Mouse (Mus musculus) retina, adult 2 months (tissue): ENCODE data around the gene Akap7.
A peak's percentile ranks its signal among the peaks of the same experiment; 100 is the strongest.

Source experiments
- DNase-seq: peaks from one replicate; pipeline ENCODE4 v3.0.0-alpha.2; 2012; ENCODE audit warnings: low read depth, low spot score

Akap7 gene

GRCm38 (mm10) chr10:25297666-25298263, 9.9 kb downstream of the Akap7 start:
- DNase-seq = no peak

DNA sequence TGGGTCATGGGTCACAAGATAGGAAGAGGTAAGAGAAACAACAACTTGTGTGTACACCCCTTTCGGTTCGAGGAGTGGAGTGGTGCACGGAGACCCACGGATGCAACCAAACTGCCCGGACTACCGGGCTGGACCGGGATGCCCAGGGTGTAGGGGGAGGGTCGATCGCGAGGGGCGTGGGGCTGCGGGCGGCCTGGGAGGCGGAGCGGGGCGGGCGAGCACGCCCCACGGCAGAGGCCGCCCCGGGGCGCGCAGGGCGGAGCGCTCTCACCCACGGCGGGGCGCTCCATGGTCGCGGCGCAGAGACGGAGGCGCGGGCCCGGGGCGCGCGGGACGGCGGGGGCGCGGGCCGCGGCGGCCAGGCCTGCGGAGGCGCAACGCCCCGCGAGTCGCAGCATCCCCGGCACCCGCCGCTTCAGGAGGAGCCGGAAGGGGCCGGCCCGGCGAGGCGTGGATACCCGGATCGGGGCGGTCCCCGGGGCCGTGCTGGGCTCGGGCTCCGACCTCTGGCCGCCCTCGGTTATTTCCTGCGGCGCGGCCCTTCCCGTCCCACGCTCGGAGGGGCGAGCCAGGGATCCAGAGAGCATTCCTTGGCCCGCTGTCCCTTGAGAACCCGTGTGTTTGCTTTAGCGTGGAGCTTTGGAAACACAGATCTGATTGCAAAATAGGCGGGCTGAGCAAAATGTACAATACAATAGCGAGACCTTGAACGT, 10.9 kb downstream of the Akap7 start:
- peak; percentile 58 for DNase-seq

GRCm38 (mm10) chr10:25296286-25296656, 11.4 kb downstream of the Akap7 start:
- DNase-seq = no peak

GRCm38 (mm10) chr10:25295836-25296235, 11.8 kb downstream of the Akap7 start:
- no peak for DNase-seq

GRCm38 (mm10) chr10:25294999-25295398, 12.7 kb downstream of the Akap7 start:
- DNase-seq = no peak

DNA sequence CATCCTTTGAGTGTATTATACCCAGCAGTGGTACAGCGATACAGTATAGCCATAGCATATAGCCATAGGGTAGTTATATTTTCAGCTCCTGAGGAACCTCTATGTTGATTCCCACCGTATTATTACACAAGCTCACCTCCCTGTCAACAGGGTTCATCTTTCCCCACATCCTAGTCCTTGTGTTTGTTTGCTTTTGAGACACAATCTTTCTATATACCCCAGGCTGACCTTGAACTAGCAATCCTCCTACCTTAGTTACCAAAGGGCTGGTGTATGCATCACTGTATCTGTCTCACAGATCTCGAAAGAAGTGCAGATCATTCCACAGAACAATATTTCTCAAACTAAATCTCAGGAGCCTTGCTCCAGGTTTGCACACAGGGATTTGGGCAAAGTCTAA, 13.9 kb downstream of the Akap7 start:
- DNase-seq = no peak

DNA sequence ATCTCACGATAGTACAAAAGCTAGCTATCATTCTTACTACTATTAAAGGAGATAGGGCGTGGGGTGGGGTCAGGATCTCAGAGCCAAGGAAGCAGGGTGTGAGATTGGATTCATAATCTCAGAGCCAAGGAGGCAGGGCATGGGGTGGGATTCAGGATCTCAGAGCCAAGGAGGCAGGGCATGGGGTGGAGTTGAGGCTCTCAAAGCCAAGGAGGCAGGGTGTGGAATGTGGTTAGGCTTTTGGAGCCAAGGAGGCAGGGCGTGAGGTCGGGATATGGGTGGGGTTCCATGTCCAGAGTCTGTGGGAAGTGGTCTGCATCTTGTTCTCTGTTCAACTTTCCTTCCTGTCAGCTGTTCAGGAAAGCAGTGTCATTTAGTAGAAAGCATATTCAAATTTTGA, 16.6 kb downstream of the Akap7 start:
- no peak for DNase-seq

DNA sequence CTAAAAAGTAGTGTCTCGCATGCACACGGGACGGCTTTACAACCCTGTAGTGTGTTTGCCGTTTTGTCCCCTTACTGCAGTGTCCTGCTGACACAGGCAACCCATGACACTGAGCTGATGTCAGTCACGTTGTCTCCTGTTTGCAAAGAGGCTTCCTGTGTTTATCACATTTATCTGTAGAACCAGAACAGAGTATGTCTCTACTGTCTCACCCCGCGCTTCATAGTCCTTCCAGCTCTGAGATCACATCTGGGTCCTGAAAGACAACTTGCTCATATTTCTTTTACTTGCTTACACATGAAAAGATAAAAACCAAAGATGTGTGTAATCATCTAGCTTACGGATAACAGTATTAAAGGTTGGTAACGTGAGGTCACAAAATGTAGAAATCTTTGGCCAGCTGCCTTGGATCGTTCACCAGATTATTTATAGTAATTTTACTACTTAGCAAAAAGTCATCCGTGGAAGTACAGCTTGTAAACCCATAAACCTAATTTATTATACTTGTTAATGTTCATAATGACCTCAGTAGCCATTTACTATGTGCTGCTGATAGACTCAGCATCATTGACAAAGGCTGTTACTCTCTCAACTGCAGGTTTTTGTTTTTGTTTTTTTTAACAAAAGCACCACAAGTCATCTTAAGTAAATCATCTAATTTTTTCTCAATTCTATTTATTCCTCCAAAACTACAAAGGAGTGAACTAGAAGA, 22.4 kb downstream of the Akap7 start:
- no peak for DNase-seq

DNA sequence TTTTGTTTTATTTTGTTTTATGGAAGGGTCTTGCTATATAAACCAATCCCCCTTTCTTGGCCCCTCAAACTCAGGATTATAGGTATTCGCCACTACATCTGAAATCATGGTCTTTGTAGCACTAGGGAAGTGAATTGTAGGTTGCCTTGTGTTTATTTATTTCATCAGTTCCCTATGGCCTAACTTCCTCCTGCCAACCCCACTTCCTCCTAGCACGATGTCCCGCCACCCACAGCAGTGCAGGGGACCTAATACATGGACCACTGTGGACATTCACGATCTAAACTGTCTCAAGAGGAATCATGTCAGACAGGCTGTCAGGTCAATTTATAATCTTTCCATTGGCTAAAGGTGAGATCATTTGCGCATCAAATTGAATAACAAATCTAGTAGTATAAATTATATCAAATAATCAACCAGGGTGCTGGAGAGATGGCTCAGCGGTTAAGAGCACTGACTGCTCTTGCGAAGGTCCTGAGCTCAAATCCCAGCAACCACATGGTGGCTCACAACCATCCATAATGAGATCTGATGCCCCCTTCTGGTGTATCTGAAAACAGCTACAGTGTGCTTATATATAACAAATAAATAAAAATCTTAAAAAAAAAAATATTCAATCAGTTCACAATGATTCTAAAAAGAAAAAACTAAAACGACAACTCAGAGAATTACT, 23.1 kb downstream of the Akap7 start:
- DNase-seq = no peak

DNA sequence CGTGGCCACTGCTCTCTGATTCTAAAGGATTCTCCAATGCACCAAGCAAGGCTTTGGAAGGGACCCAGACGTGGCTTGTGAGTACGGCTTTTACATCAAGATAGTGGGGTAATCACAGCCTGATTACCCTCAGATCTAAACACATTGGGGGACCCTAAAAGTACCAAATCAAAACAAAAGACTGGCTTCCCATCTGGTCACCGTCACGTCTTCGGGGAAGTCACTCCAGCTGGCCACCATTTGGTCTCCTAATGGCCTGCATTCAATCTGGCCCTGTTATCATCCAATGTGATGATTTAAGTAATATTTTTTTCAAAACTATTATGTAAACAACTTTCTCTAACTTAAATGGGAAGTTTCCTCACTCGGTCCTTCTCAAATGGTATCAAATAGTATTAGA, 24.3 kb downstream of the Akap7 start:
- no peak for DNase-seq

- no peak for DNase-seq
Measured at GRCm38 (mm10) chr10:25280141-25280540, 27.5 kb downstream of the Akap7 start.

DNA sequence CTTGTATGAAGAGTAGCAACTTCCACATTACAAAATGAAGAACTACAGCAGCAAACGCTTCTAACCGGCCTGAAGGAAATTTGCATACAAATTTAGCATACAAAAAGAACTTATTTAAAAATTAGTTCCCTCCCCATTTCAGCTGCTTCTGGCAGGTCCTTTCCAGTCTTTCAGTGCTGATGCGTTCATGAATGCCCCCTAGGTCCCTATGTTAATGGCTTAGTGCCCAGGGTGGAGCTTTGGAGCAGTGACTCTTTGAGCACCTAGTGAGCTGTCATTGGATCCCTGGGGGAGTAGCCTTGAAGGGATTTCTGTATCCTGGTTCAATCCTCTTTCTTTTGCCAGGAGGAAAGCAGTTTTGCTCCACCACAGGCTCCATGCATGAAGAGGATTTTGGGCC, 28.3 kb downstream of the Akap7 start:
- DNase-seq = no peak

DNA sequence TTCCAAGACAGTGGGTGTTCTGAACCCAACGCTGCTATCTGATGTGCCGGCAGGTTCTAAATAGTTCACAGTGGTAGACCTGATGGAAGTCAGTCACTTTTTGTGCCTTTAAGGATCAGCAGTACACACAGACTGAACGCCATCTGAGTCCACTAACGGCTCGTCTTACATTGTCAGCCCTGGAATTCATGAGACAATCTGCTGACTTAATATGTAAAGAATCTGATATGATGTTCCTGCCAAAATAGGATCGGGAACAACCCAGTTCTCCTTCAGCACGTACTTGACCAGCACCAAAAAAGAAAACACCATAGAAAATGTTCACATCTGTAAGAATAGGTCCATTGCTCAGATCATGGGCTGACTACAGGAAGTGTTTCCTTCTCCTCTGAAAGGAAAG, 32.2 kb downstream of the Akap7 start:
- DNase-seq = no peak

GRCm38 (mm10) chr10:25274621-25275330, 32.9 kb downstream of the Akap7 start:
- no peak for DNase-seq

GRCm38 (mm10) chr10:25273731-25274130, 33.9 kb downstream of the Akap7 start:
- no peak for DNase-seq

GRCm38 (mm10) chr10:25271756-25272155, 35.9 kb downstream of the Akap7 start:
- DNase-seq = no peak

DNA sequence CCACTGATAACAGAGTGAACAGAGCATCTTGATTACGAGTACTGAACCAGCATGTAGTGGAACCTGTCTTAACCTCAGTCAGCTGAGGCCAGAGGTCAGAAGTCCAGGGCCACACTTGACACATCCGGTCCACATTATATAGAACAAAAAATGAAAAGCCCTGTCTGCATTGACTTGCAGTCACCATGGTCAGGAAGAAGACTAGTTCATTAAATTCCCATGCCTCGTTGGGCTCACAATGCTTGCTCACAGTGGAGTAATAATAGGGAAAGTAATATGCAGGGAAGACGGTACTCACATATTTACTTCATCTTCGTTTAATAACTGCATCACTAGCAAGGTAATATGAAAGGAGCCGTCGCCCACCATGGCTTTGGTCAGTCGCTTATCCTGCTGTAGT, 36.5 kb downstream of the Akap7 start:
- DNase-seq = no peak

DNA sequence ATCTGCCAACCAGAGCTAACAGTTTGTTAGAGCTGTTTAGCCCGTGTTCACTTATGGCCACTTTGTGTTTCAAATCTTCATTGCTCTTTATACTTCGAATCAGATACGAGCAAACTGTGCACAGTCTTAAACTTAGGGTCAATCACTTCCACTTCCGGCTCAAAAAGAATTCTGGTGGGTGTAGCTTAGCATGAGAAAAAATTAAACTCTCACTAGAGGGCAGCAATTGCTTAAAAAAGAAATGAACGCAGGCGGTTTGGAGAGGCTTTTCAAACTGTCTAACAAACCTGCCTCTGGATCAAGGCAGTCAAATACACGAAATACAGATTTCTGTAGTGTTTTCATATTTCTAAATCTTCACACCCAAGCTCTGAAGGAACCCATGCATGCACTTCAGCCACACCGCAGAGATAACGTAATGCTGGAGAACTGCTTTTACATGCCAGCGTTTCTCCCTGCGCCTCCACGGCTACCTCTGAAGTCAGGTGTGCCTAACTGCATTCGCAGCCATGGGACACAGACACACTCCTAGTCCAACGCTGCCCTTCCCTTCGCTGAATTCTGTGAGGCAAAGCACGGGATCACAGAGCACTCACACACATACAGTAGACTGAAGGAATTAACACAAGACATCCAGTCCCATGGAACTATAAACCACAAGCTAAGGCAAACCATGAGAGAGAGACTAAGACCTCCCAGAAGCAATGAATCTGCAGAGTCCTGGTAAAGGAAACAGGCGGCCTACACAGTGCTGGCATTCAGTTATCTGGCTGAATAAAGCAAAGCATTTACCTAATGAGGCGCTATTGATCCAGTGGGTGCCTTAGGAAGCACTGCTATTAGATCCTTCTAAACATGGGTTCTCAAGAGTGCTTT, 39.0 kb downstream of the Akap7 start:
- DNase-seq = peak; percentile 38

DNA sequence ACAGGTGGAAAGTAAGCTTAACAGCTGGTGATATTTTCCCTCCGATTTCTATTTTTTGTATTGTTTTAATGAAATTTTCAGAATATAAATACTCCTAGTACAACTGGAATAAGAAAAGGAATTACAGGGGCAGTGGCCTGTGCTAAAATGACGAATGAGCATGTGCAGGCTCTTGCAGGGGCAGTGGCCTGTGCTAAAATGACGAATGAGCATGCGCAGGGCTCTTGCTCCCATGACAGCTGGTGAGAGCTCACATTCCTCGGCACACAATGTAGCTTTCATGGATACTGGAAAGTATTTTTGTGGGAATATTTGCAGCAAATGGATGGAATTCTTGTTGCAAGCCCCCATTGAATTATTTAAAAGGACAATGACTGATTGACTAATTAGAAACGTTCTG, 46.5 kb downstream of the Akap7 start:
- no peak for DNase-seq

DNA sequence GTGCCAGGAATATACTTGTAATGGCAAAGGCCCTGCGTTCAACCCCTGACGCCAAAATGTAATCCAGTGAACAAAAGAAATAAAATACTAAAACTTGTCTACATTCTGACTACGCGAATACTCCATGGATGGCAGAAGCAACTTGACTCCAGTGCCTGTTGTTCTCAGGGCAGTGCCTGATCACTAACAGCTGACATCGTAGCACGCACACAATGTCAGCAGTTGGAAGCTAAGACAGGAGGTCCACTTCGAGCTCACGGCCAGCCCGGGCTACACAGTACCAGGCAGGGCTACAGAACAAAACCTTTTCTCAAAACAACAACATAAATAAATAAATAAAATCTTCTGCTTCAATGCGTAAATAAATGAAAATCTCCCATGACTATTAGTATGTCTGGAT, 46.9 kb downstream of the Akap7 start:
- DNase-seq = no peak

DNA sequence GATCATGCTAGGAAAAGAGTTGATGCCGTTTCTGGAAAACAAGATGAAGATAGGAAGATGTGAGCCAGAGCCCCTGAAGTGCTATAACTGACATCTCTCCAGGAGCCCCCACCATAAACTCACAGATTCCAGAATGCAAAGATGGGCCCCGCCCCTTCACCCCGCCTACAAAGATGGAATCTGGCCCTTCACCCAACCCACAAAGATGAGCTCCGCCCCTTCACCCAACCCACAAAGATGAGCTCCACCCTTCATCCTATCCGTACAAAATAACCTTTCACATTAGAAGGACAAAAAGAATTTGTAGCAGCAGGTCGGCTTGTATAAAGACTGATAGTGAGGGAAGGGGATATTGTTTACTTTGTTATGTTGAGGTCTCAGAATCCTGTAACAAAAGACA, 49.5 kb downstream of the Akap7 start:
- DNase-seq = no peak
